Mouse (Mus musculus): Measurements from ENCODE around the gene Ddit4. TPM values are rescaled to one million over a fixed set of nuclear protein-coding genes. Genes with fewer than 3 reads are reported as not detected.
A peak's percentile ranks its signal among the peaks of the same experiment; 100 is the strongest.

The Ddit4 gene
- total RNA-seq, 4 experiments from 2014 or later, result 22.1 to 74.4 (median 55.6) TPM

GRCm38 (mm10) chr10:59919494-59920181 is 32.0 kb downstream of the Ddit4 start:
- DNase-seq (ENCODE audit: low spot score), result no peak

GRCm38 (mm10) chr10:59918111-59918510 is 33.5 kb downstream of the Ddit4 start:
- no peak for DNase-seq (ENCODE audit: low spot score)

GRCm38 (mm10) chr10:59916649-59917048 is 35.0 kb downstream of the Ddit4 start:
- no peak for DNase-seq (ENCODE audit: low spot score)

- peak; percentile 87 for DNase-seq (ENCODE audit: low spot score)
These were observed 35.5 kb downstream of the Ddit4 start for GRCm38 (mm10) chr10:59916159-59916558.

- DNase-seq (ENCODE audit: low spot score), result no peak
These were observed 36.3 kb downstream of the Ddit4 start for GRCm38 (mm10) chr10:59915196-59915962.

GRCm38 (mm10) chr10:59911561-59912198 is 40.0 kb downstream of the Ddit4 start:
- DNase-seq (ENCODE audit: low spot score), result peak; percentile 65

- DNase-seq (ENCODE audit: low spot score), result no peak
These were observed 40.5 kb downstream of the Ddit4 start for GRCm38 (mm10) chr10:59911091-59911490.

GRCm38 (mm10) chr10:59909357-59909847 is 42.2 kb downstream of the Ddit4 start:
- DNase-seq (ENCODE audit: low spot score), result peak; percentile 80

GRCm38 (mm10) chr10:59908776-59909315 is 42.8 kb downstream of the Ddit4 start:
- no peak for DNase-seq (ENCODE audit: low spot score)

GRCm38 (mm10) chr10:59907695-59908299 is 43.8 kb downstream of the Ddit4 start:
- DNase-seq (ENCODE audit: low spot score), result no peak

- DNase-seq (ENCODE audit: low spot score), result no peak
These were observed 44.5 kb downstream of the Ddit4 start for GRCm38 (mm10) chr10:59907080-59907609.

GRCm38 (mm10) chr10:59903170-59903569 is 48.5 kb downstream of the Ddit4 start:
- DNase-seq (ENCODE audit: low spot score), result no peak

GRCm38 (mm10) chr10:59902606-59902990 is 49.0 kb downstream of the Ddit4 start:
- no peak for DNase-seq (ENCODE audit: low spot score)

GRCm38 (mm10) chr10:59901986-59902605 is 49.5 kb downstream of the Ddit4 start:
- DNase-seq (ENCODE audit: low spot score), result no peak

GRCm38 (mm10) chr10:59901463-59901862 is 50.2 kb downstream of the Ddit4 start:
- no peak for DNase-seq (ENCODE audit: low spot score)

- no peak for DNase-seq (ENCODE audit: low spot score)
These were observed 50.7 kb downstream of the Ddit4 start for GRCm38 (mm10) chr10:59900939-59901338.

GRCm38 (mm10) chr10:59900174-59900435 is 51.5 kb downstream of the Ddit4 start:
- DNase-seq (ENCODE audit: low spot score), result no peak
